Mouse (Mus musculus): ENCODE data around the gene Tmco4. TPM values are rescaled to one million over a fixed set of nuclear protein-coding genes. Genes with fewer than 3 reads are reported as not detected.

Gene Tmco4
- polyA plus RNA-seq, 1 experiment from 2014 or later, result 5.3 TPM

GRCm38 (mm10) chr4:139052796-139053195, 80.1 kb downstream of the Tmco4 start:
- no peak overlapping the region for H3K4me2 ChIP-seq (ENCODE audit: low read depth, low read length)
- H3K9me3 ChIP-seq (ENCODE audit: low read length), result no peaks in the 10 kb centered on the region
- H3K9ac ChIP-seq (replicated peaks), result no peak overlapping the region
- DNase-seq (no peak), ATAC-seq (no peak)
- H3K27ac ChIP-seq (ENCODE audit: low read depth), result no peak overlapping the region
- no peak overlapping the region for H3K4me3 ChIP-seq (ENCODE audit: low read depth, low read length)
- H3K4me1 ChIP-seq (ENCODE audit: insufficient read depth), result no peaks in the 10 kb centered on the region
- WGBS (ENCODE audit: insufficient replicate concordance), result 77% methylated on average over 7 of the region's 7 CpGs
- TF ChIP-seq EP300 (IDR thresholded peaks at IDR 0.05; ENCODE audit: low read depth) (no peak), CTCF (IDR thresholded peaks at IDR 0.05; ENCODE audit: low read depth) (no peak)
- H3K27me3 ChIP-seq (ENCODE audit: insufficient read depth, low read length), result no peaks in the 10 kb centered on the region
- no peaks in the 10 kb centered on the region for H3K36me3 ChIP-seq (replicated peaks; ENCODE audit: insufficient read depth, low read length)

DNA sequence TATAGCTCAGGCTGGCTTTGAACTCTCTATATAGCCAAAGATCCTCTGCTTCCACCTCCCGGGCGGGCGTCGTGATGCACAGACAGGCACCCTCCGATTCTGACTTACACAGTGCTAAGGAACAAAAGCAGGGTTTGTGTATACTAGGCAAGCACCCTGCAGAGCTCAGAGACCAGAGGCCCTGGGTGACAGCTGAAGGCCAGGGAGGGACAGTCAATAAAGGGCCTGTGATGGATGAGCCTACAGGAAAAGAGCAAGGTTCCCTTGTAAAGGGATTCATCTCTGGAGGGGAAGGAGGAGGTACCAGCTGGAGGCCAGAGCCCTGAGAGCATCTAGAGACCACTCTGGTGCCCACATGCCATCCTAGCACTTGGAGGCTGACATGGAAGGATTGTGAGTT, 80.7 kb downstream of the Tmco4 start:
- Histone ChIP-seq H3K27ac (ENCODE audit: low read depth) (no peak overlapping the region), H3K4me3 (ENCODE audit: low read depth, low read length) (no peak overlapping the region), H3K9ac (replicated peaks) (no peak overlapping the region), H3K36me3 (replicated peaks; ENCODE audit: insufficient read depth, low read length) (no peaks in the 10 kb centered on the region), H3K4me1 (ENCODE audit: insufficient read depth) (no peaks in the 10 kb centered on the region), H3K4me2 (ENCODE audit: low read depth, low read length) (no peak overlapping the region), H3K27me3 (ENCODE audit: insufficient read depth, low read length) (no peaks in the 10 kb centered on the region), H3K9me3 (ENCODE audit: low read length) (no peaks in the 10 kb centered on the region)
- no peak for TF ChIP-seq EP300 (IDR thresholded peaks at IDR 0.05; ENCODE audit: low read depth)
- TF ChIP-seq CTCF (IDR thresholded peaks at IDR 0.05; ENCODE audit: low read depth), result no peak
- ATAC-seq (no peak), DNase-seq (no peak)
- 71% methylated on average over 5 of the region's 5 CpGs for WGBS (ENCODE audit: insufficient replicate concordance)

DNA sequence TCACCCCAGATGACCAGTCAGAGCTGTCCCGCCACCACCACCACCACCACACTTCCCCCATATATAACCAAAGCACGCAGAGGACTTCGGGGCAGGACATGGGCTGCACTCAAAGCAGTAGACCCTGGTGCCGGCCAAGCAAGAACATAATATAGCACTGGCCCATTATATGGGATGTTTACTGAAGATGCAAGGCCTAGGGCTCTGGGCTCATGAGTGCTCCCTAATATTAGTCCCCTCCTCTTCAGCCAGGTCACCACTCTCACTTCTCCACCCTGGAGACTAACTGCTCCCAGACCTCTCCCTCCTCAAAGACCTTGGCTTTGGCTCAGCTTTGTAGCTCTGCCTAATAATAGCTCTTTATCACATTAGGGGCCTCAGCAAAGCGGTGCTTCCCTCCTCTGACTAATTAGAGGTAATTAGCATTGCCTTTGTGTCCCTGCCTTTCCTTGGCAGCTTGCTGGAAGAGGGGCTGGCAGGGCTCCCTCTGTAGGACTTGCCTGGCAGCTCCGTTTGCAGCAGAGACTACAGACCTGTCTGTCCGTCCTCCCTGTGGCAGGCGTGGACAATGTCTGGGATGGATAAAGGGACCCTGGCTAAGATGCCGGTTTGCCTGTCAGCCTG, 81.7 kb downstream of the Tmco4 start:
- DNase-seq, result no peak
- Histone ChIP-seq H3K4me1 (ENCODE audit: insufficient read depth) (no peaks in the 10 kb centered on the region), H3K27ac (ENCODE audit: low read depth) (no peak overlapping the region), H3K27me3 (ENCODE audit: insufficient read depth, low read length) (no peaks in the 10 kb centered on the region), H3K4me3 (ENCODE audit: low read depth, low read length) (no peak overlapping the region), H3K36me3 (replicated peaks; ENCODE audit: insufficient read depth, low read length) (no peaks in the 10 kb centered on the region), H3K9ac (replicated peaks) (no peak overlapping the region), H3K4me2 (ENCODE audit: low read depth, low read length) (no peak overlapping the region), H3K9me3 (ENCODE audit: low read length) (no peaks in the 10 kb centered on the region)
- no peak for ATAC-seq
- 65% methylated on average over 9 of the region's 9 CpGs for WGBS (ENCODE audit: insufficient replicate concordance)
- no peak for TF ChIP-seq CTCF (IDR thresholded peaks at IDR 0.05; ENCODE audit: low read depth)

DNA sequence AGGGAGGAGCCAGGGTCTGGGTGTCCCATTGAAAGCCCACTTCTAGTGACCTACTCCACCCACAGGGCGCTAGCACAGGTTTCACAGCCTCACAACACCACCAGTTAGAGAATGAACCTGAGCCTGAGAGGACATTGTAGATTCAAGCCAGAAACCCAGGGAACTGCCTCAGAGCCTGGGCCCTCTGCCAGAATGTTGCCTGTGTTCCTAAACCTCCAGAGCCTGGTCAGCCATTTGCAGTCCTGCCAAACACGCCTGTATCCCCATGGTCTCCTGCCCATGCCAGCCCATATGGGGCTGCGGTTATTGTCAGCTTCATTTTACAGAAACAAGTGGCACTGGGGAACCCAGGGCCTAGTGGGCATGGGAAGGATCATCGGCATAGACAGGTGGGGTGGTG, 82.6 kb downstream of the Tmco4 start:
- no peaks in the 10 kb centered on the region for H3K27me3 ChIP-seq (ENCODE audit: insufficient read depth, low read length)
- ATAC-seq (no peak), DNase-seq (no peak)
- H3K4me3 ChIP-seq (ENCODE audit: low read depth, low read length), result no peak overlapping the region
- H3K4me2 ChIP-seq (ENCODE audit: low read depth, low read length), result no peak overlapping the region
- no peak overlapping the region for H3K9ac ChIP-seq (replicated peaks)
- TF ChIP-seq CTCF (IDR thresholded peaks at IDR 0.05; ENCODE audit: low read depth), result no peak
- no peak for TF ChIP-seq EP300 (IDR thresholded peaks at IDR 0.05; ENCODE audit: low read depth)
- H3K27ac ChIP-seq (ENCODE audit: low read depth), result no peak overlapping the region
- WGBS (ENCODE audit: insufficient replicate concordance), result 75% methylated on average over 4 of the region's 4 CpGs
- H3K9me3 ChIP-seq (ENCODE audit: low read length), result no peaks in the 10 kb centered on the region
- no peaks in the 10 kb centered on the region for H3K4me1 ChIP-seq (ENCODE audit: insufficient read depth)
- H3K36me3 ChIP-seq (replicated peaks; ENCODE audit: insufficient read depth, low read length), result no peaks in the 10 kb centered on the region

DNA sequence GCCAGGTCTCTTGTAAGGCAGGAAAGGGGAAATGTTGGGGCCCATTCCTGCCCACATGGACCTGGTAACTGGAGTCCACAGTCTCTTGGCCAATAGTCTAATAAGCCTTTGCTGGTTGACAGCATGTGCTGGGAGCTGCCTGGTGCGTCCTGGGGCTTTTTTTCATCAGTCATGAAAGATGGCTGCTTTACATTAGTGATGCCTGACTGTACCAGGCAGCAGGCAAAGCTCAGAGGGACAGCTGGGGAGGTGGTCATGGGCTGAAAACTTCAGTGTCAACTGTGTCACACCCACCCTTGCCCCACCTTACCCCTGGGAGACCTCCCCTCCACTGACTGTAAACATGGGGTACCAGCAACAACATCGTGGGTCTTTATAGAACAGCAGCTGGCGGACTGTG, 83.1 kb downstream of the Tmco4 start:
- Histone ChIP-seq H3K4me2 (ENCODE audit: low read depth, low read length) (no peak overlapping the region), H3K9ac (replicated peaks) (no peak overlapping the region), H3K9me3 (ENCODE audit: low read length) (no peaks in the 10 kb centered on the region), H3K4me3 (ENCODE audit: low read depth, low read length) (no peak overlapping the region), H3K27ac (ENCODE audit: low read depth) (no peak overlapping the region), H3K27me3 (ENCODE audit: insufficient read depth, low read length) (no peaks in the 10 kb centered on the region), H3K36me3 (replicated peaks; ENCODE audit: insufficient read depth, low read length) (no peaks in the 10 kb centered on the region), H3K4me1 (ENCODE audit: insufficient read depth) (no peaks in the 10 kb centered on the region)
- TF ChIP-seq CTCF (IDR thresholded peaks at IDR 0.05; ENCODE audit: low read depth) (no peak), EP300 (IDR thresholded peaks at IDR 0.05; ENCODE audit: low read depth) (no peak)
- DNase-seq (no peak), ATAC-seq (no peak)
- WGBS (ENCODE audit: insufficient replicate concordance), result 69% methylated on average over 3 of the region's 3 CpGs

- Histone ChIP-seq H3K9ac (replicated peaks) (no peak overlapping the region), H3K9me3 (ENCODE audit: low read length) (no peaks in the 10 kb centered on the region), H3K4me1 (ENCODE audit: insufficient read depth) (no peaks in the 10 kb centered on the region), H3K27ac (ENCODE audit: low read depth) (no peak overlapping the region), H3K4me2 (ENCODE audit: low read depth, low read length) (no peak overlapping the region), H3K36me3 (replicated peaks; ENCODE audit: insufficient read depth, low read length) (no peaks in the 10 kb centered on the region), H3K27me3 (ENCODE audit: insufficient read depth, low read length) (no peaks in the 10 kb centered on the region), H3K4me3 (ENCODE audit: low read depth, low read length) (no peak overlapping the region)
- no peak for TF ChIP-seq EP300 (IDR thresholded peaks at IDR 0.05; ENCODE audit: low read depth)
- no peak for TF ChIP-seq CTCF (IDR thresholded peaks at IDR 0.05; ENCODE audit: low read depth)
- 59% methylated on average over 5 of the region's 5 CpGs for WGBS (ENCODE audit: insufficient replicate concordance)
- ATAC-seq, result no peak
- no peak for DNase-seq
Observed at GRCm38 (mm10) chr4:139057291-139057690, 84.6 kb downstream of the Tmco4 start.

- H3K9me3 ChIP-seq (ENCODE audit: low read length), result no peaks in the 10 kb centered on the region
- no peak overlapping the region for H3K4me2 ChIP-seq (ENCODE audit: low read depth, low read length)
- H3K4me3 ChIP-seq (ENCODE audit: low read depth, low read length), result no peak overlapping the region
- DNase-seq (no peak), ATAC-seq (no peak)
- TF ChIP-seq EP300 (IDR thresholded peaks at IDR 0.05; ENCODE audit: low read depth), result no peak
- no peak for TF ChIP-seq CTCF (IDR thresholded peaks at IDR 0.05; ENCODE audit: low read depth)
- no peak overlapping the region for H3K9ac ChIP-seq (replicated peaks)
- H3K4me1 ChIP-seq (ENCODE audit: insufficient read depth), result no peaks in the 10 kb centered on the region
- H3K27ac ChIP-seq (ENCODE audit: low read depth), result no peak overlapping the region
- H3K27me3 ChIP-seq (ENCODE audit: insufficient read depth, low read length), result no peaks in the 10 kb centered on the region
- WGBS (ENCODE audit: insufficient replicate concordance), result 90% methylated on average over 5 of the region's 5 CpGs
- H3K36me3 ChIP-seq (replicated peaks; ENCODE audit: insufficient read depth, low read length), result no peaks in the 10 kb centered on the region
Observed at GRCm38 (mm10) chr4:139058029-139058428, 85.3 kb downstream of the Tmco4 start.

All from liver, postnatal 0 days (tissue).